In the genomic region with DNA sequence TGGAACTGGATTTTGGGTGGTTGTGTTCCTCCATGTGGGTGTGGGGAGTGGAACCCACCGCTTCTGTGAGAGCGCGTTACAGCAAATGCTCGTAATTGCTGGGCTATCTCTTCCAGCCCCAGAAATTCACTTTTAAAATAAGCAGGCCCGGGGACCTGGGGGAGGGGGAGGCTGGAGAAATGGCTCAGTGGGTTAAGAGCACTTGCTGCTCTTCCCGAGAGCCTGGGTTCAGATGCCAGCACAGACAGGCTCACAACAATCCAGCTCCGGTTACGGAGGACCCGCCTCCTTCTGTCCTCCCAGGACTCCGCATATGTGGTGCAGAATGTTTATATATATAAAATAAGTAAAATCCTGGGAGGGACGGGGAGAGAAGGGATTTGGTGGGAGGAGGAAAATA, we compare ENCODE assay signal across 11 mouse cellular contexts. TPM values are rescaled to one million over a fixed set of nuclear protein-coding genes. Genes with fewer than 3 reads are reported as not detected.
DNase-seq lines count a peak whose midpoint lies in the region; ATAC-seq lines count a peak whose summit lies in the region.
"Had no signal": no experiment of that assay in that cellular context is flagged by ENCODE, and none has a peak within 500 bp of the region (broad histone marks: within the 10 kb centered on the region; RNA-seq: fewer than 3 reads in every experiment).

No protein-coding gene starts in this region.

- H3K4me1 ChIP-seq in neural tube, embryonic 11.5 days (ENCODE audit: control insufficient read depth, insufficient read depth, low read length), result peaks cover 31% of the 10 kb centered on the region
- H3K4me1 ChIP-seq in forebrain, embryonic 13.5 days, result peaks cover 65% of the 10 kb centered on the region
- peaks cover 76% of the 10 kb centered on the region for H3K4me1 ChIP-seq in liver, embryonic 12.5 days

- intact Hi-C loops in left cerebral cortex, postnatal 25 days (cut with DNase I), result no loop called here

- peak overlapping the region; percentile 77 for H3K4me3 ChIP-seq in neural tube, embryonic 11.5 days (ENCODE audit: low read depth, low read length)
- peak overlapping the region; percentile 57 for H3K4me3 ChIP-seq in forebrain, embryonic 13.5 days
- H3K4me3 ChIP-seq in liver, embryonic 12.5 days, result peak overlapping the region; percentile 83

- H3K27ac ChIP-seq in neural tube, embryonic 11.5 days (ENCODE audit: low read depth, low read length), result no peak overlapping the region
- H3K27ac ChIP-seq in forebrain, embryonic 13.5 days, result peak overlapping the region; percentile 82
- peak overlapping the region; percentile 76; the same call in 1 of the 2 replicates for H3K27ac ChIP-seq in liver, embryonic 12.5 days

- no peaks in the 10 kb centered on the region for H3K36me3 ChIP-seq in neural tube, embryonic 11.5 days (ENCODE audit: control insufficient read depth, insufficient read depth, low read length)
- peaks cover 30% of the 10 kb centered on the region for H3K36me3 ChIP-seq in forebrain, embryonic 13.5 days (ENCODE audit: poor library complexity, severe bottlenecking)
- H3K36me3 ChIP-seq in liver, embryonic 12.5 days, result peaks cover 38% of the 10 kb centered on the region

- WGBS in neural tube, embryonic 11.5 days, result 14% methylated on average over 11 of the region's 11 CpGs
- 8% methylated on average over 11 of the region's 11 CpGs for WGBS in forebrain, embryonic 13.5 days
- WGBS in liver, embryonic 12.5 days (ENCODE audit: insufficient replicate concordance), result 49% methylated on average over 11 of the region's 11 CpGs

- peak; percentile 15 for DNase-seq in neural tube, embryonic 11.5 days (ENCODE audit: low spot score)
- DNase-seq in neural tube, embryonic 10.5 days (ENCODE audit: extremely low spot score, low spot score), result no peak
- DNase-seq in yolk sac, embryonic 10.5 days (ENCODE audit: low spot score), result peak; percentile 34
- DNase-seq in gastrocnemius, postnatal 25 days, result no peak
- DNase-seq in left cerebral cortex, postnatal 25 days (ENCODE audit: low spot score in 2 of 2), result no peak
- DNase-seq in cerebellum, adult 18-20 months, result no peak
- DNase-seq: right cerebral cortex, postnatal 14 days had no signal

- H3K9ac ChIP-seq in neural tube, embryonic 11.5 days (ENCODE audit: low read length), result peak overlapping the region; percentile 92; the same call in 1 of the 2 replicates
- peak overlapping the region; percentile 76 for H3K9ac ChIP-seq in forebrain, embryonic 13.5 days
- peak overlapping the region; percentile 81; the same call in 1 of the 2 replicates for H3K9ac ChIP-seq in liver, embryonic 12.5 days

- no peaks in the 10 kb centered on the region for H3K9me3 ChIP-seq in neural tube, embryonic 11.5 days (ENCODE audit: control insufficient read depth, low read length)
- no peaks in the 10 kb centered on the region for H3K9me3 ChIP-seq in forebrain, embryonic 13.5 days (replicated peaks)
- no peaks in the 10 kb centered on the region for H3K9me3 ChIP-seq in liver, embryonic 12.5 days (replicated peaks)

- no peaks in the 10 kb centered on the region for H3K27me3 ChIP-seq in neural tube, embryonic 11.5 days (ENCODE audit: control insufficient read depth, insufficient read depth, low read length)
- H3K27me3 ChIP-seq in forebrain, embryonic 13.5 days, result no peaks in the 10 kb centered on the region
- H3K27me3 ChIP-seq in liver, embryonic 12.5 days (replicated peaks), result no peaks in the 10 kb centered on the region

- ATAC-seq in neural tube, embryonic 11.5 days (ENCODE audit: insufficient read depth, low FRiP score, low TSS enrichment), result no peak
- ATAC-seq in forebrain, embryonic 13.5 days, result no peak
- no peak for ATAC-seq in liver, embryonic 12.5 days

- peak overlapping the region; percentile 85 for H3K4me2 ChIP-seq in neural tube, embryonic 11.5 days (ENCODE audit: low read depth)
- peak overlapping the region; percentile 83 for H3K4me2 ChIP-seq in forebrain, embryonic 13.5 days
- peak overlapping the region; percentile 99 for H3K4me2 ChIP-seq in liver, embryonic 12.5 days

RNA-seq across cellular contexts. Expression of a gene that starts 2.9 kb away (rescaled TPM):
- polyA plus RNA-seq in neural tube, embryonic 11.5 days (2014; fragmentation: Nextera tagmentation; extraction: Ambion mirVana), result 85.1 and 92.7 TPM in 2 replicates
- polyA plus RNA-seq in forebrain, embryonic 13.5 days (2015; fragmentation: Nextera tagmentation; extraction: Ambion mirVana), result 63.3 and 73.3 TPM in 2 replicates
- 15.4 and 16.2 TPM in 2 replicates for polyA plus RNA-seq in liver, embryonic 12.5 days (2016; fragmentation: Nextera tagmentation; extraction: Ambion mirVana)
- total RNA-seq in gastrocnemius, postnatal 25 days (2021), result under 1 TPM; 0.46 to 0.86 TPM
- total RNA-seq in left cerebral cortex, postnatal 25 days (2021), result 1 to 10 TPM in 1 of 2 experiments, under 1 TPM in 1; 0.69 to 1.0 TPM

RNA-seq across cellular contexts. Expression of a gene that starts 15.0 kb away (rescaled TPM):
- polyA plus RNA-seq in neural tube, embryonic 11.5 days (2014; fragmentation: Nextera tagmentation; extraction: Ambion mirVana), result 4.9 and 5.6 TPM in 2 replicates
- 14.0 and 14.2 TPM in 2 replicates for polyA plus RNA-seq in forebrain, embryonic 13.5 days (2015; fragmentation: Nextera tagmentation; extraction: Ambion mirVana)
- 2.5 and 2.7 TPM in 2 replicates for polyA plus RNA-seq in liver, embryonic 12.5 days (2016; fragmentation: Nextera tagmentation; extraction: Ambion mirVana)
- total RNA-seq in gastrocnemius, postnatal 25 days (2021), result under 1 TPM; 0.33 to 0.99 TPM
- total RNA-seq in left cerebral cortex, postnatal 25 days (2021), result 1 to 10 TPM; 1.5 to 2.1 TPM

RNA-seq across cellular contexts. Expression of a gene that starts 20.2 kb away (rescaled TPM):
- polyA plus RNA-seq in neural tube, embryonic 11.5 days (2014; fragmentation: Nextera tagmentation; extraction: Ambion mirVana), result 172 and 183 TPM in 2 replicates
- 151 and 168 TPM in 2 replicates for polyA plus RNA-seq in forebrain, embryonic 13.5 days (2015; fragmentation: Nextera tagmentation; extraction: Ambion mirVana)
- polyA plus RNA-seq in liver, embryonic 12.5 days (2016; fragmentation: Nextera tagmentation; extraction: Ambion mirVana), result 250 and 266 TPM in 2 replicates
- total RNA-seq in gastrocnemius, postnatal 25 days (2021), result 10 to 100 TPM; 86.8 to 87.6 TPM
- 100 to 1,000 TPM; 104 to 105 TPM for total RNA-seq in left cerebral cortex, postnatal 25 days (2021)

RNA-seq across cellular contexts. Expression of a gene that starts 44.3 kb away (rescaled TPM):
- 0.44 and 0.74 TPM in 2 replicates for polyA plus RNA-seq in neural tube, embryonic 11.5 days (2014; fragmentation: Nextera tagmentation; extraction: Ambion mirVana)
- 0.14 and 0.25 TPM in 2 replicates for polyA plus RNA-seq in forebrain, embryonic 13.5 days (2015; fragmentation: Nextera tagmentation; extraction: Ambion mirVana)
- polyA plus RNA-seq in liver, embryonic 12.5 days (2016; fragmentation: Nextera tagmentation; extraction: Ambion mirVana), result 6.2 and 7.1 TPM in 2 replicates
- total RNA-seq in gastrocnemius, postnatal 25 days (2021), result not detected
- total RNA-seq in left cerebral cortex, postnatal 25 days (2021), result under 1 TPM; 0.39 to 0.55 TPM
- total RNA-seq: adrenal gland, adult 2 months; gastrocnemius, adult 18-20 months had no signal

Comparison
In these comparisons a context has a peak if more than half of its experiments do, and no peak if none do; other contexts are left out.
1. DNase-seq: peak in neural tube, embryonic 11.5 days (single experiment) and yolk sac, embryonic 10.5 days (single experiment); none in neural tube, embryonic 10.5 days (single experiment), gastrocnemius, postnatal 25 days (single experiment), left cerebral cortex, postnatal 25 days (0 of 2) and cerebellum, adult 18-20 months (0 of 2).
2. Peak in every context shown above with its lines, with median percentiles within 50 percentile points of each other: H3K4me2 ChIP-seq, H3K4me3 ChIP-seq and H3K9ac ChIP-seq.